Mouse (Mus musculus) ES-Bruce4 (cell line): Measurements from ENCODE around the gene Ermap.

Experiments used
- CTCF ChIP-seq: IDR thresholded peaks from one replicate; pipeline ENCODE4 v1.8.1; 2011; ENCODE audit warnings: low read depth, low read length
- EP300 ChIP-seq: IDR thresholded peaks from 2 replicates; pipeline ENCODE4 v1.6.1; 2011; ENCODE audit warnings: low read depth, low read length; ENCODE audit not compliant: insufficient read depth
- POLR2A ChIP-seq: IDR thresholded peaks from one replicate; pipeline ENCODE4 v1.8.1; 2011; ENCODE audit warnings: low read length; ENCODE audit not compliant: insufficient read depth

DNA sequence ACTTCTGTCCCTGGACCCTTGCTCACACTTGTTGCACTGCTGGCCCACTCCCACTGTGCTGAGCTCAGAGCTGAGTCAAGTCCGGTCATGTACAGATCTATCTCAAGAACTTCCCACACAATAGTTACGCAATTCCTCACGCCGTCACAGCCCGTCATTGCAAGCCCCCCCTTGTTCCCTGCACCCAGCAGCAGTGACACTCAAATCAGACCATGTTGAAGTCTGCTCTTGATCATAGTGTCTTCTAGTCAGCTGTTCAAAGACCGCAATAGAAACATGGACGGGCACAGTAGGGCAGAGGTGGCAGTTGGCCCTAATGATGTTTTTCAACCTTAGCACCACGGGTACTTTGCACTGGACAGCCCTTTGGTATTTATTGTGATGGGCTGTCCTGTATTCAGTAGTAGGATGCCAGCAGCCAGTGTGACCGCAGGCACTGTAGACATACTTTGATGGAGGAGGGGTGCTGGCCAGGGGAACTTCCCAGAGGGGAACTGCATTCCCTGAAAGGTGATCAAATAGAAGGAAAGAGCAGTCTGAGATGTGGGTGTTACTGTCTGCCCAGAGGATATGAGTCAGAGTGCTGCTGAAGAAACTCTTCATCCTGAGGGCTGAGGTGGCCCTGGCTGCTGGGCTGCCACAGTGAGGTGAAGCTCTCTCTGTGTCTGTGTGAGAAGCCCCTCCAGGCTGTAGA is 64.1 kb downstream of the Ermap start:
- TF ChIP-seq CTCF (no peak), POLR2A (no peak), EP300 (no peak)
